Mouse (Mus musculus) right cerebral cortex, postnatal 4 days (tissue): ENCODE measurements around the gene Btn1a1.

Source experiments
- DNase-seq: peaks from one replicate; pipeline ENCODE4 v3.0.0-alpha.2; 2022

The Btn1a1 gene

DNA sequence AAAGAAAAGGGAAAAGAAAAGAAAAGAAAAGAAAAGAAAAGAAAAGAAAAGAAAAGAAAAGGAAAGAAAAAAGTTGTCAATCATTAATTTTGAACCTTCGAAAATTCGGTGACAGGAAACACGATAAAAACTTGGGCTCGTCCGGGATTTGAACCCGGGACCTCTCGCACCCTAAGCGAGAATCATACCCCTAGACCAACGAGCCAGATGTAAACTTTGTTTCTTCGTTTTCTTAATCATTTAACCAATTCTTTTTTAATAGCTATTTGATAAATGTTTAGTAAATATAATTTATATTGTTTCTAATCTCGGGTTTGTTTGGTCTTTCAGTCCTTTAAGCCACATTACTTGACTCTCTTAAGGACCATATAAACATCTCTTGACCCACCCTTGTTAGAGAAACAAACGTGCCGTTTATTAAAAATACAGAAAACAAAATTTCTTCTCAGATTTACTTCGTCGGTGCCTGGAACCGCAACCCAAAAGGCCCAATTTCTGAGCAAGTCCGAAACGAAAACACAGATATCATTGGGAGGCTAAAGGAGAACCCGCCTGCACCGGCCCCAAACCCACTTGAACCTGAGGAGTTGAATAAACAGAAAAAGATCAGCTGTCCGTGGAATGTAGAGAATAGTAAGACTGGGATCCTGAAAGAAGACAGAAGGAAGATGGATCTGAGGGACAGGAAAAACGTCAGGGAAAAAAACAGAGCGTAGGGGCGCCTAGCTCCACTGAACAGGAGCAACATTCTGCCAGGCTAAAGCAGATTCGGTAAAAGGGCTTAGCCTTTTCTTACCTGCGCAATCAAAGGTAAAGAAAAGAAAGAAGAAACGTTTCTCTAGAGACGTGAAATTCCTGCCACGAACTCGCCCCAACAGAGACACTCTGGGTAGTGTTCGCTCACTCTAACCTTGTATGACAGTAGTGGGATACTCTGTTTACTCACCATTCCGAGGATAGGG lies 28.6 kb downstream of the Btn1a1 start:
- DNase-seq: peak; percentile 60

GRCm38 (mm10) chr13:23436231-23436661 lies 29.5 kb downstream of the Btn1a1 start:
- DNase-seq: peak; percentile 42

- DNase-seq: no peak
Observed at GRCm38 (mm10) chr13:23435676-23436075, 30.0 kb downstream of the Btn1a1 start.

DNA sequence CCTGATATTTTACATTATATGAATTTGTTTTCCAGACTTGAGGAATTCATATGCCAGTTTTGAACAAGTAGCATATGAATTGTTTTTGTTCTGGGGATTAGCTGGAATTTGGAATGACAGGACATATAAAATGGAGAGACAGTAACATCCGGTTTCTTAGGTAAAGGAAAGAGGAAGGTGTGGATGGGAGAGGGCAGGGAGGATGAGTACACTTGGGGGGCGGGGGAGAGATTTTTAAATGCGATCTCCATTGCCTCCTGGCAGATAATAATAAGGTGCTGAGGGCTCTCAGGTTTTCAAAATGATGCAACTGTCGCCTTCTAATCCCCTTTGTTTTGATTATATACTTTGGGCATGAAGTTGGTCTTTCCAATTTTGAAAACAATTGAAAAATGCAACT lies 30.5 kb downstream of the Btn1a1 start:
- no peak for DNase-seq

DNA sequence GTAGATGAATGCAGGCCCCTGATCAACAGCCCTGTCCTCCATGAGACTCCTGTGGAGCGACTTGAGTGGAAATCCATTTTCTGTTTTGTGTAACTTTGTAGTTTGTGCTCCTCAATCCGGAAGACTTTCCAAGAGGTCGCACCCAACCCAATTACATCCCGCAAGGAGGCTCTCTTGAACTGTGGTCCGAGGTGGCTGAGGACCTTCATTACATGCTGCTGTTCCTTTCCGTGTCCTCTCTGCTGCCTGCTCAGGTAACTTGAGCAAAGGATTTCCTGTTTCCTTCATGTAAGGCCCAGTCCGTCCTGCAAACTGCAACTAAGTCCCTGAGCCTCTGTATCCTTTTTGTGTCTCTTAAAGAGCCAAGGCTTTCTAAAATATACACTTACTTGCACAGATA lies 31.3 kb downstream of the Btn1a1 start:
- no peak for DNase-seq

GRCm38 (mm10) chr13:23433801-23434200 lies 31.9 kb downstream of the Btn1a1 start:
- no peak for DNase-seq

DNA sequence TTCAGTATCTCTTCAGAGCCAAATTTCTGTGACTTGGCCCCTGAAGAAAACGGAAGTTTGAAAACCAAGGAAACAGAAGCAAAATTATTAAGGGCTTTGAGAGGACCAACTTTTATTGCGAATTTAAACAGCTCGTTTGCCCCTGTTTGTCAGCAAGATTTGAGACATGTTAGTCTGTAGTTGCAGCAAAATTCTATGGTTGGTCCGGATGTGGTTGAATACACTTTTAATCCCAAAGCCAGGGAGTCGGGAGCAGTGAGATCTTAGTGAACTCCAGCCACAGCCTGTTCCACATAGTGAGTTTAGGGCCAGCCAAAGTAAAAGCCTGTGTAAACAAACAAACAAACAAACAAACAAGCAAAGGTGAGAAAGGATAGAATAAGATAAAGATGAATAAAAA lies 32.5 kb downstream of the Btn1a1 start:
- no peak for DNase-seq

GRCm38 (mm10) chr13:23432562-23433201 lies 33.0 kb downstream of the Btn1a1 start:
- DNase-seq: peak; percentile 97

GRCm38 (mm10) chr13:23431351-23431771 lies 34.3 kb downstream of the Btn1a1 start:
- peak; percentile 78 for DNase-seq

GRCm38 (mm10) chr13:23430734-23431133 lies 35.0 kb downstream of the Btn1a1 start:
- DNase-seq: peak; percentile 64

- DNase-seq: no peak
Observed at GRCm38 (mm10) chr13:23429771-23430380, 35.8 kb downstream of the Btn1a1 start.

- no peak for DNase-seq
Observed at GRCm38 (mm10) chr13:23428166-23428993, 37.3 kb downstream of the Btn1a1 start.

DNA sequence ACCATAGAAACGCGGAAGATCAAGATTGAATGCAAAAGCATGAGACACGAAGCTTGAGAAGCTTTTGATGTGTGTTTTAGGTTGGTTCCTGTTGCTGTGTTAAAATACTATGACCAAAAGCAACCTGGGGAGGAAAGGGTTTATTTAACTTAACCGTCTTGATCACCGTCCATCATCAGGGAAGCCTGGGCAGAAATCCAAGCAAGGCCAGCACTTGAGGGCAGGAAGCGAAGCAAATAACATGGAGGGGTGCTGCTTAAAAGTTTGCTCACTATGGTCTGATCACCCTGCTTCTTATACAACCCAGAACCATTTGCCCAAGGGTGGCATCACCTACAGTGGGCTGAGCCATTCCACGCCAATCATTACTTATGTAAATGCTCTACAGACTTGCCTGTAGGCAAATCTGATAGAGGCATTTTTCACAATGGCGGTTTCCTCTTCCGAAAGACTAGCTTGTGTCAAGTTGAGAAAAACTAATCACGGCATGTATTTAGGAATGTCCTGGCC lies 38.2 kb downstream of the Btn1a1 start:
- DNase-seq: no peak

GRCm38 (mm10) chr13:23426922-23427321 lies 38.8 kb downstream of the Btn1a1 start:
- DNase-seq: peak; percentile 56

DNA sequence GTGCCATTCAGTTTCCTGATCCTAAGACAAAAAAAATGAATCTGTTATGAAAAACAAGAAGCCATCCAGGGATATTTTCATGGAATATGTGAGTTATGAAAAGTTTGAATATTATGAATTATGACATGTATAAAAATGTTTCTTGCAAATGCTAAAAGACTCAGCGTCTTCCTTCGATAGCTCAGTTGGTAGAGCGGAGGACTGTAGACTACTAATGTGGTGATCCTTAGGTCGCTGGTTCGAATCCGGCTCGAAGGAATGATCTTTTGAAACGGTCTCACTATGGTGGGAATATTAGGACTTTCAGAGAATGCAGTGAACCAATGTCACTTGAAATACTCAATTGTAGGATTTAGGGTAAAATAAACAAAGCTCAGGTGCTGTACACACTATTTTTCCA lies 39.4 kb downstream of the Btn1a1 start:
- peak; percentile 60 for DNase-seq

GRCm38 (mm10) chr13:23425505-23425904 lies 40.2 kb downstream of the Btn1a1 start:
- peak; percentile 65 for DNase-seq

DNA sequence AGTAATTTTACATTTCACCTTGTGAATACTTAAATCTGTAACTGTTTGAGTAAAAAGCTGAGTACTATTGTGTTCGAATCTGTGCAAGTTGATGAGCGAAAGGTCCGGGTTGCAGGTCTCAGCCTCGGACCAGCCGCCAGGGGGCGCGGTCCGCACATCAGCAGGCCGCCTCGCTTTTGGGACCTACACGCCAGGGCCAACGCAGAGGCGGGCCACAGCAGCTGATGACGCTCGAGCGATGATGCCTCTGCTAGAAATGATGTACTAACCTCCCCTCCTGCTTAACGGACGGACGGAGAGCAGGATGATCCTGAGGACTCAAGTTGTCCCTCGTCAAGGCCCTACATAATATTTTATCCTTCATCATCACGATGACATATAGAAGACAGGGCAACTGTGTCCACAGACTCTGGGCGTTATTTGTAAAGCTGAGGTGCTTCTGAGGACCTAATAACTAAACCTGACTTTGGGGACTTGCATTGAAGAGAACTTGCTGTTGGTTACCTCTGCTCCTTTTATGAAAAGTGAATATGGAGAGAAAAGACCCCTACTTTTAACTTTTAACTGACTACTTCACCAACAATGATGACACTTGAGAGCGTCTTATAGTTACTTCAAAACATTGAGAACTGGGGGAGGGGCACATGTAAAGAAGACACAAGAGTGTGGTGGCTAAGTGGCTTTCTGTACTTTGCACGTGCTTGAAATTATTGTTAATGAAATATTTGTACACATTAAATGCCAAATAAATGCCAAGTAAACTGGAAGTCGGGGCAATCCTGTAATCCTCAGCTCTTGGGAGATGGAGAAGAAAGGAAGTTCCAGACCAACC lies 41.0 kb downstream of the Btn1a1 start:
- DNase-seq: peak; percentile 81

DNA sequence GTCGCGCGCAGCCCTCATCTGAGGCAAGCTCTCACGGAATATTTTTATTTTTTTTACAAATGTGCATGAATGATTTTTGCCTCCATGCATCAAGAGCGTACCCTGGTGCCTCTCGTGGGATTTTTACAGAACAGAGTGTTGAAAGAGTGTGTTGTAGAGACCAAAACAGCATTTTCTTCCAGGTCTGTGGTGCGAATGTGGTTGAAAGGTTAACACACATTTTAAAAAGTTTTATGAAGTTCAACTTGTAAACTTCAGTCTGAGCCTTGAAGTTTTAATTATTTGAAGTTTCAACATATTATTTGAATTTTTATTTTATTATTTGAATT lies 41.7 kb downstream of the Btn1a1 start:
- DNase-seq: no peak

DNA sequence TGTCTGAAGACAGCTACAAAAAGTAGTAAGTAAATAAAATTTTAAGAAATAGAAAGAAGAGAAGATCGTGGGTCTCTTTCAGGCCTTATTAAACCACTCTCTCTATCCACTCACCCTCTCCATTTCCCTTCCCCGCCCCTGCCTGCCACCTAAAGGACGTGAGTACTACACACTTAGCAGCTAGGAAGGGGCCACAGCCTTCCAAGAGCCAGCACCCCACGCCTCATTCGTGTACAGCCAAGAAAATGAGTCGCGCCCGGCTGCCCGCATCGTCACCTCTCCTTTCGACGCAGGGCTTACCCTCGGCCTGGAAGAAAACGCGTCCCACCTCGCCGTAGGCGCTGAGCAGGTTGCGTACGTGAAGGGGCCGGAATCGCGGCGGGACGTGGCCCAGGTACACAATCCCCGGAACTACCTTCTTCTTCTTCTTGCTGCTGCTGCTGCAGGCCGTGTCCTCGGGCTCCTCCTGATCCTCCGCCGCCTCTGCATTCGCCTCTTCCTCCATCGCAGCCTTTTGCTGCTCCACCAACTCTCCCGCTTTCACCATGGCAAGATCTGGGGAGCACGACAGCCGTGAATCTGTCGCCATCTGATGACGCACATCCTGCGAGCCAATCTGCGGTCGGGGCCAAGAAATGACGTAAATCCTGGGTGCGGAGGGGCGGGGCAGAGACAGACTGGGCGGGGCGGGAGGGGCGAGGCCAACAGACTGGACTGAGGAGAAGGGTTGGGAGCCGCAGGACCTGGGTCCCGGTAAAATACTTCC lies 42.2 kb downstream of the Btn1a1 start, which contains the start of gene Abt1:
Abt1 (minus strand) TSS at position 581 of the 766 bp plus-strand sequence.
- peak; percentile 98 for DNase-seq

DNA sequence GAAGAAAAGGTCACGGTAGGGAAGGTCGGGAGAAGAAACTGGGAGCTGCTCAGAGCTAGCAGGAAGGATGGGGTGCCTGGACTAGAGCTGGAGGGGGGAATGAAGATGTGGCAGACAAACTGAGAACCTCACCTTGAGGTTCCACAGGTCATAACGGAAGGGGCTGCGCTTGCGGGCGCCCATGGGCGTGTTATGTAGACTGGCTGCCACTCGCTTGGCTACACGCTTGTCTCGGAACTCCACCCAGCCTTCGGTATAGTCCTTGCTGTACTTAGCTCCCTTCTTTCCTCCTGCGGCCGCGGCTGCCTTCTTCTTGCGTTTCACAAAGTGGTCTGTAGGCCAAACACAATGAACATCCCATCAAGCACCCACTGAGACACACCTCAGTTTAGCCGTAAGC lies 43.4 kb downstream of the Btn1a1 start:
- no peak for DNase-seq
